Mouse (Mus musculus) cerebellum, postnatal 14 days (tissue): ENCODE data around the gene Upf1.
A peak's percentile ranks its signal among the peaks of the same experiment; 100 is the strongest.

Source experiments
- DNase-seq, 2 experiments: peaks; one replicate each; pipeline ENCODE4 v3.0.0; 2021; ENCODE audit warnings: mixed read lengths in 2 of 2

Gene Upf1

DNA sequence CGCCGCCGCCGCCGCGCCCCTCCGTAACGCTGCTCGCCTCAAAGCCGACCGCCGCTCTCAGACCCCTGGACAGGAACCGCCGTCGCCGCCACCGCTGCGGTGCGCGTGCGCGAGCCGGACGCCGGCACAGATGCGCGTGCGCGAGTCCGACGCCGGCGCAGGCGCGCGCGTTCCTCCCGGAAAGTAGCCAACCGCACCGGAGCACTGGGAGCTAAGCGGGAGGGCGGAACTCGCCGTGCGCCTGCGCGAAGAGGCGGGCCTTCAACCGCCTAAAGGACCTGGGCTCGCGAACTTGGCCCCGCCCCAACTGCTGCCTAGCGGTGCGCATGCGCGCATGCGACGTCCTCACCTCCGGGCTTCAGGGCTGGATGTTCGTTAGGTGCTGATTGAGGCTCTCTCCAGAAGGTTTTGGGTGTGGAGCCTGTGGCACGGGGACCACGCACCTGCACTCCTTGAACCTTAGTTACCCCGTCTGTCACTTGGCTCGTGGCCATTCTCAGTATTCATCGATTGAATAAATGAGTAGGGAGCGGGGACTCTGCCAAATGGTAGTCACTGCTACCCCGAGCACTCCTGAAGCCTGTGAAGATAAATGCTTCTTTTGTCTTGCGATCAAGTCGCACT is at the start of gene Upf1:
Gene Upf1, minus strand, starts transcription at position 85 of the 624 bp plus-strand sequence.
- DNase-seq, result peak; percentile 100

DNA sequence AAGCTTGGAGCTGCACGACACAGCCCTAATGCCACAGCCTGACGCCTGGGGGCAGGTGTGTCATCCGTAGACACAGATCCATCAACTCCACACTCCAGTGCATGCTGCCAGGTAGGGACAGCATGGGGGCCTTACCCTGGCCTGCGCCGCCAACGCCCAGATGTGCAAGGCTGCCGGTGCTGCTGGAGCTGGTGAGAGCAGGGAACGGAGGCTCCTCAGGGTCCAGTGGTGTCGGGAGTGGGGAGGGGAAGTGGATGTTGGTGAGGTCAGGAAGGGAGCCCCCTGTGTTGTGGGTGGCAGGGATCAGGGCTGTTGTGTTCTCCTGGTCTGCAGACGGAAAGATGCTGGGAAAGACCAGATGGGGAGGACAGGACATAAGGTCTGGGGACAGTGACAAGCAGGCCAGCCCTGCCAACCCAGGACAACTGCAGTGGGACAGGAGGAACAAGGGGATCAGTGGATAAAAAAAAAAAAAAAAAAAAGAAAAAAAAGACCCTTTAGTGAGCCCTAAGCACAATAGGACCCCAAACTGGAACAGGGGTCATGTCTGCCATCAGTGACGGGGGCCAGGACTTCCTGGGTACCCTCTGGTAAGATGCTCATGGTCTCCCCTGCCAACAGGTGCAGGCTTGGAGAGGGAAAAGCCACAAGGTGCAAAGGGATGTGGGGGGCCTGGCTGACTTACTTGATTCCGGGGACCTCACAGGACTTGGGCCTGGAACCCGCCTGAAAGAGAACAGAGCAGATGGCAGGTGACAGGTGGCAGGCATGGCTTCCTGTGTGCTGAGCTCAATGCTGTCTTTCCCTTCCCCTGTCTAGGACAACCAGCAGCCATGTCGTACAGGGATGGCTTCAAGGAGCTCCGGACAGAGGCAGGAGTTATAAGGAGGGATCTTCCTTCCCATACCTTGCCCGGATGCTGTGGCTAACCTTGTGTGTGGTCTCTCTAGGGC is 44.8 kb upstream of the Upf1 start:
- DNase-seq, result peak; percentile 81 to 91

DNA sequence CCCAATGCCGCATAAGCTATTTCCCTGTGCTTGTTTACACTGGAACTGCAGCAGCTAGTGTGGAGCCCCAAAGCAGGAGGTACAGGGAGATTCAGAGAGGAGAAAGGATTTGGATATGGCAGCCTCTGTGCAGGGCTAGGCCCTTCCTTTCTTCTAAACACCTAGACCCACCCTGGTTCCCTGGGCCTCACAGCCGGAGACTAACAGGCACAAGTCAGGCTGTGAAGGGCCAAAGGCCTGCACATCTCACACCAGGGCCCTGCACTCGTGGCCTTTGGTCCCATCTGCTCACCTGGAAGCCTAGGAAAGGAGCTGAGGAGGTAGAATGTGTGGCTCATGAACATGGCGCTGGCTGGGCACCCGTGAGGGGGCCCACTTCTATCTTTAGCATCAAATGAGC is 43.1 kb upstream of the Upf1 start:
- no peak for DNase-seq

DNA sequence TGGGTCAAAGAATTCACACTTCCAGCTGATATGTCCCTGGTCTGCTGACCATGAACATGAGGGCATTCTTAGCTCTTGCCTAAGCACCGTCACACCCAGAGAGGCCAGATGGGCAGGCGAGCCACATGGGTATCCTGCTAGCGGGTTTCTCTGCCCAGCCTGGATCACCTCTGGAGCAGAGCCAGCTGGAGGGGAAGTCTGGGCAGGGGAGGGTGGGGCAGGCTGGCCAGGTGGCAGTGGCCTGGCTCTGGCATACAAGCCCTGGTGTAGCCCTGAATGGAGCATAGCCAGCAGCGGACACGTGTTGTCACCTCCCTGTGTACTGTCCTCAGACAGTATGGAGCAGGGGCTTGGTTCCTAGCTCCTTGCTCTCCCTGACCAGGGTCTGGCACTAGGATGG is 42.6 kb upstream of the Upf1 start:
- peak; percentile 96 to 98 for DNase-seq

DNA sequence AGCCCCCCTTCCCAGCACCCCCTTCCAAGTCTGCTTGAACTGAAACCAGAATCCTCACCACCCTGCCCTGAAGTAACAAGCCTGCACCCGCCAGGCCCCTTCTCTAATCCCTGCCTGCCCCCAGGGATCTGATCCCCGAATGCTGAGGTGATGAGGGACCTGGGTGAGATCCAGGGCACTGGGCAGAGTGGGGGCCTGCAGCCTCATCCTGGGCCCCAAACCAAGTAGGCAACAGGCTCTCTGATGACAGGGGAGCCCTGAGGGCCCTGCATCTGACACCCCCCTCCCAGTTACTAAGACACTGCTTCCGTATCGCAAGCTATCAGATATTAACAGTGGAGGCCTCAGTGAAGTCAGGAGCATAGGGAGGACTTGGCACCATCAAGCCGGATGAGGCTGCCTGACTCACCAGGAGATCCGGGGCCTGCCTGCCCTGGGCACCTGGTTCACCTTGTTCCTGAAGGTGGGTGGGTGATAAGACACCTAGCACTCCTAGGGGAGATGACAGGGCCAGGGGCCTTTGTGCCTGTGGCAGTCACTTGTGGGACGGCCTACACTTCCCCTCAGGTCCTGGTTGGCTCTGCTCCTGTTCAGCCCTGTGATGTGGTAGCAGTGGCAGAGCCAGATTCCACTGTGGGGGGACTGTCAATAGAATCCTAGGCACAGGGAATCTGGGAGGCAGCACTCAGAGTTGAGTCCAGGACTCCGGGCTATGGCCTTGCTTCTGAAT is 41.4 kb upstream of the Upf1 start:
- peak in 1 of 2 experiments; percentile 50 for DNase-seq

DNA sequence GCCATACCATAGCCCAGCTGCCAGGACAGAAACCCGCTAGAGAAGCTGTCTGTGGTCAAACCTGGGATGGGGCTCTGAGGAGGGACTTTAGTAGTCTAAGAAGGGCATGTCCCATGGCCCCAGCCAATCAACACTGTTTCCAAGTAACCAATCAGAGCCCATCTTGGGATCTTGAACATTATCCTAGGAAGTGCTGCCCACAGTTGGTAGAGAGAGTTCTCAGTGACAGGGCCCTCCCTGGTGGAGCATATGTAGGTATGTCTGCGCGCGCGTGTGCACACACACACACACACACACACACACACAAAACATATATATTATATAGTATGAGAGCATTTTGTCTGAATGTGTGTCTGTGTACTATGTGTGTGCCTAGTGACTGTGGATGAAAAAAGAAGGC is 40.0 kb upstream of the Upf1 start:
- no peak for DNase-seq

DNA sequence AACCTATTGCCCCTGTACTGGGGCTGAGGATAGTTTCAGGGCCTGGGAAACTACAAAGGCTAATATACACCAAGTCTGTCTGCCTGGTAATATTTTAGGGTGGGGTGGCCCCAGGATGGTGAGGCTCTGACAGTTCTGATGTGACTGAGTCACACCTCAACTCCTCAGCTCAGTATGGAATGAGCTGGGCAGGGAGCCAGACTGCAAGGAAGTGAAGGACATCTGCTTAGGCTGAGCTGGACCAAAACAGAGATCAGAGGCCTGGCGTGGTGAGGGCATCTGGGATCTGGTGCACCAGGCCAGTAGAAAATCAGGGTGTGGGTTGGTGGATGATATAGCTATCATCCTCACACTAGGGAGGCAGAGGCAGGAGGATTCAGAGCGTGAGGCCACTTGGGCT is 36.6 kb upstream of the Upf1 start:
- peak in 1 of 2 experiments; percentile 57 for DNase-seq

DNA sequence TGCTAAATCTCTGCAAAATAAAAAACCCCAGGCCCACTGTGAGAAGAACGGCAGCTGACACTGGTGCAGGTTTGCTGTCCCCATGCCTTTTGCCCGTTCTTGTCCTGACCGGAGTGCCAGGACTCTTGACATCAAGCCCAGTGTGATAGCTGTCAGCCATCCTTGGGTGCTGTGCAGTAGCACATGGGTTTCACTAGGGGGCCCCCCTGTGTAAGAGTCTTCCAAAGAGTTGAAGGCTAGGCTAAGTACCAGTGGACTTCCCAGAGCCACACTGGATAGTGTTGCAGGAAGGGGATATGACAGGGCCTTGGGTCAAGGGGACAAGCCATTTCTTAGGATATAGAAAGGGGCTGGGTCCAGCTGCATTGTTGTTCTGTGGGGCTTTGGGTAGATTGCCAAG is 30.2 kb upstream of the Upf1 start:
- peak; percentile 87 for DNase-seq

DNA sequence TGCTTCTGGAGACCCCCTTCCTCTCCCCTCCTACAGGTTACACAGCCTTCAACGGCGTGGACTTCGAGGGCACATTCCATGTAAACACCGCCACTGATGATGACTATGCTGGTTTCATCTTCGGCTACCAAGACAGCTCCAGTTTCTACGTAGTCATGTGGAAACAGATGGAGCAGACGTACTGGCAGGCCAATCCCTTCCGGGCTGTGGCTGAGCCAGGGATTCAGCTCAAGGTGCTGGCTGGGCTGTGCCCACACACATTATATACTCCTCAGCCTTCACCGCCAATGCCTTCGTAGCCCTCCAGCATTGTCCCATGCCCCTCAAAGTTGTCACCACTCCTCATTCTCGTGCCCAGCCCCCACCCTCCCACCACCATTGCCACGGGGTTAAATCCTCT is 27.0 kb upstream of the Upf1 start:
- peak; percentile 55 for DNase-seq

DNA sequence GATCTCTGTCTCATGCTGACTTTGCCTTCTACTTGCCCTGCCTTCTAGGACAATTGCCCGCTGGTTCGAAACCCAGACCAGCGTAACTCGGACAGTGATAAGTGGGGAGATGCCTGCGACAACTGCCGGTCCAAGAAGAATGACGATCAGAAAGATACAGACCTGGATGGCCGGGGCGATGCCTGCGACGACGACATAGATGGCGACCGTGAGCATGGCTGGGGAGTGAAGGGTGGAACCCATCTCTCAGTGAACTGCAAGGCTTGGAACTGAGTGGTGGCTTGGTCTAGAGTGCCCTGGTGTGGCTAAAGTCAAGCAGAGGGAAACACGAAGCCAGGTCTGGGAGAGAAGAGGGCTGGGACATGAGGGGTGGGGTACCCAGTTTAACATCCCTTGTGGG is 24.0 kb upstream of the Upf1 start:
- peak; percentile 33 to 42 for DNase-seq

DNA sequence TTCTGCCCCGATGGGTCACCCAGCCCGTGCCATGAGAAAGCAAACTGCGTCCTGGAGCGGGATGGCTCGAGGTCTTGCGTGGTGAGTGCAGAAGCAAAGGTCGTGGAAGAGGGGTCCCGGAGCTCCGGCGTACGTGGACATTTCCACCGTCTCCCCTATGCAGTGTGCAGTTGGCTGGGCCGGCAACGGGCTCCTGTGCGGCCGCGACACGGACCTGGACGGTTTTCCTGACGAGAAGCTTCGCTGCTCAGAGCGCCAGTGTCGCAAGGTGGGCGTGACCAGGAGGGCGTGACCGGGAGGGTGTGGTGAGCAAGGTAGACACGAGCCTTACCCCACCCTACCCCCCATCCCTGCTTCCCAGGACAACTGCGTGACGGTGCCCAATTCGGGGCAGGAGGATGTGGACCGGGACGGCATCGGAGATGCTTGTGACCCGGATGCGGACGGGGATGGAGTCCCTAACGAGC is 23.2 kb upstream of the Upf1 start:
- DNase-seq, result peak in 1 of 2 experiments; percentile 12

DNA sequence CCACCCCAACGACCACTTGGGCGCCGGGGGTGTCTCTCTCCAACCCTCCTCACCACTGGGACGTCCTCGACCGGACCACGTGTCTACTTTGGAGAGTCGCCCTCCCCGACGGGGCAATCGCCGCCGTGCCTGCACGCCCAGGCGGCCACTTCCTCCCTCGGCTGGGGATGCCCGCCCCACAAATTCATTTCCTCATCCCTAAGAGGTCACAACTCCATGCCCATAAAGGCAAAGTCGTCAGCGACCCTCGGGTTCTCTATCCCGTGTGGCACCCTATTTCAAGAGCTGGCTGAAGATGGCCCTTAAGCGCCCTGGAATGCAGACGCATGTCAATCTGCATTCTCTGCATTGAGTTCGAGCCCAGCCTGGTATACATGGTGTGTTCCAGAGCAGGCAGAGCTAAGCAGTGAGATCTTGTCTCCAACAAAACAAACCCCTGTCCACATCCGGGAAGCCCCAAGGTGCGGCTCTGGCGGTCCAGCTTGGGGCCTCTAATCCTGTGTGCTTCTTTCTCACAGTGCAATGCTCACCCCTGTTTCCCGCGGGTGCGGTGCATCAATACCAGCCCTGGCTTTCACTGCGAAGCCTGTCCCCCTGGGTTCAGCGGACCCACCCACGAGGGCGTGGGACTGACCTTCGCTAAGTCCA is 22.3 kb upstream of the Upf1 start:
- DNase-seq, result peak in 1 of 2 experiments; percentile 13

DNA sequence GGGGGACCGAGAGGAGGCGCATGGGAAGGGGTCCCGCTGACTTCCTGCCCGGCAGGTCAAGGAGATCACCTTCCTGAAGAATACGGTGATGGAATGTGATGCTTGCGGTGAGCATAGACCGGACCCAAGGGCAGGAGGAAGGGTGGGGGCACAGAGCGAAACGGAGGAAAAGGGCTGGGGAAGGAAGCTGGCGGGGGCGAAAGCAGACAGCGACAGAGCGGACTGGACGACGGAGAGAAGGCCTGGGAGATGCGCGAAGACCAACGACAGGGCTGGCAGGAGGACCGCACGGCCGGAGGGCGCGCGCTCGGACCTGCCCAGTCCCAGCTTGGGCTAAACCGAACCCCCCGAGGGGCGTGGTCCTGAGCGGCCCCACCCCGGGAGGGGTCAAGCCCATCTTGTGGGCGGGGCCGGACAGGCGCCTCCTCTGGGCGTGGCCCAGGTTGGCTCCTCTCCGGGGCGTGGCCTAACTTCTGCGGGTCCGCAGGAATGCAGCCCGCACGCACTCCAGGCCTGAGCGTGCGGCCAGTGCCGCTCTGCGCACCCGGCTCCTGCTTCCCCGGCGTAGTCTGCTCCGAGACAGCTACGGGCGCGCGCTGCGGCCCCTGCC is 21.3 kb upstream of the Upf1 start:
- peak; percentile 74 to 81 for DNase-seq

DNA sequence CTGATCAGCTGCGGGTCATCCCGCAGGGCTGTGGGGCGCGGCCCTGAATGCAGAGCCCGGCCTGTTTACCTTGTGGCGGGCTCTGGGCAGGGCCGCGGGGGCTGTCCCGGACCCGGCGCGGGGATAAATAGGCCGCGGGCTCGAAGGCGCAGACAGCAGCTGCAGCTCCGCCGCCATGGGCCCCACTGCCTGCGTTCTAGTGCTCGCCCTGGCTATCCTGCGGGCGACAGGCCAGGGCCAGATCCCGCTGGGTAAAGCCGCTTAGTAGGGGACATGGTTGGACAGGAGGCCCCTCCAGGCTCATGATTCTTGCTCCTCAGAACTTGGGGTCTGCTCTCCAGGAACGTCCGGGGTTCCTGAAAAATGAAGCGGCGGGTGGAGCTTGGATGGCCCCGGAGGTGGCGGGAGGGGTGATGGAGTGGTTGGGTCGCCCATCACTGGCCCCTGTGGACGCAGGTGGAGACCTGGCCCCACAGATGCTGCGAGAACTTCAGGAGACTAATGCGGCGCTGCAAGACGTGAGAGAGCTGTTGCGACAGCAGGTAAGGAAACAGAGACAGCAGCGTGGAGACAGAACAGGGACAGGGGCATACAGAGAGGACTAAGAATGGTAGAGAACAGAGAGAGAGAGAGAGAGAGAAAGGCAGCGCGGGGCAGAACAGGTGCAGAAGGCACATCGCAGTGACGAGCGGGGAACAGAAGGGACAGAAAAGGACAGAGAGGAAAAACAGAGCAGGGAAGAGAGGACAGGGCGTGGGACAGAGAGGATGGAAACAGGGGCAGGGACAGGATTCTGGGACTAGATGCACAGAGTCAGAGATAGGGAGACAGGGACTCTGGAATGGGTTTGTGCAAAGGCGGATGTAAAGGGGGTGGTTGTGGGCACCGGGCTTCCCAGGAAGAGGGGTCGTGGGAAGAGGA is 20.6 kb upstream of the Upf1 start, which contains the start of gene Comp:
Gene Comp, plus strand, starts transcription at position 162 of the 921 bp plus-strand sequence.
- peak in 1 of 2 experiments; percentile 22 for DNase-seq

DNA sequence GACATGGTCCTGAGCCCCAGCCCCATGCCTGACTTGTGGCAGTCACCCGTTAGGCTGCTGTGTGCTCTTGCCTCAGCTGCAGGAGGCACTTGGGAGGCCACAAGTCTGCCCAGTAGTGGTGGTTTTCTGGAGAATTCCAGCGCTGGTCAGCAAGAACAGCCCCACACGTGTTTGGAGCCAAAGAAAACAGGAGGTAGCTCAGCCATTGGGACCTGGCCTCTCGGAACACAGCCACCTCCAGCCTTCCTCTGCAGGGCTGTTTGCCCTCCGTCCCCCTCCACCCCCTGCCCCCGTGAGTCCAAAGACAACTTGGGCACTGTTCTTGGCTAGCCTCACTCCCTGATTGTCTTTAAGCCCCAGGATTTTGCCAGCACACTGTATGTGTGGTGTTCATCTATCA is 18.9 kb upstream of the Upf1 start:
- DNase-seq, result no peak

DNA sequence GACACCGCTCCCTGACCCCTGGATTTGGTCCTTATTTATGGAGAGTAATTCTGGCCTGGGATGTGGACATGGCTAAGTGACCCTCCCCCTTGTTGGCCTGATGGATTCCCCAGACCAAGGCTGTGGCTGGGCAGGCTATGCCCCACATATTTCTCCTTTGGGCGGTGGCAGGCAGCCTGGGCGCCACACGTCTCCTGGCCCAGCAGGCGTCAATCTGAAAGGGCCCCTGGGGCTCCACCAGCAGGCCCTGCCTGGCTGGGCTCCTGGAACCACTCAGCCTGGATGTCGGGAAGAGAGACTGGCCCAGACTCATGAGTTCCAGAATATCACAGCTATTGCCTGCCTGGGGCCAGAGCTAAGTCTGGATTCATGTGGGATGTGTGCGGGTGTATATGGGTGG is 17.4 kb upstream of the Upf1 start:
- DNase-seq, result no peak

DNA sequence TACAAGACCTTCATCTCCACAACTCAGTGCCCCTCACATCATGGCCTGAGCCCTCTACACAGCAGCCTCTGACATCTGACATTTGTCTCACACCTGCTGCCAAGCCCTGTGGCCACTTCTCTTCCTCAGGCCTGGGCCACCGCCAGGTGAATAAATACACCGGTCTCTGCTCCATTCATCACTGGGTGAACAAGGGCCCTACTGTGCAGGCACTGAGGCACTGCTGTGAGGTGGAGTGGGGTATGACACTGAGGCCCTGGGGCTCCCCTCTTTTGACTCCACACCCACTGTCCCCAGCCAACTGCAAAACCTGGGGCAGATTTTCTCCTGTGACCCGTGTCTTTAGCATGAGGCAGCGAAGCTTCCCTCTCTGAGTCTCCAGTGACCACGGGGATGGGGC is 13.5 kb upstream of the Upf1 start:
- DNase-seq, result no peak

DNA sequence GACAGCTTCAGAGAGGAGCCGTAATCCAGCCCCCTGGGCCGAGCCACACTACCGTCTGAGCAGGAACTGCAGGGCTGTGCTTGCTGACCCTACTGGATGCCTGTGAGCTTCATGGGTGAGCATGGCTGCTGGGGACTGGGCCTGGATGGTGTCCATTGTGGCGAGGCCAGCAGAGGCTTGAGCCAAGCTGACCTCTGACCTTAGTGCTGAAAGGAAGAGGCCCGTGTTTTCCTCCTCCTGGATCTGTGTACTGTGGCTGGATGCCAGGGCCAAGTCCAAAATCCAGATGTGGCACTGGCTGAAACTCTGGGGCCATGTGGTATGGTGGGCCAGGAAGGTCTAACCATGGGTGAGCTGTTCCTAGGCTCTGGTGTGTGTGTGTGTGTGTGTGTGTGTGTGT is 11.0 kb upstream of the Upf1 start:
- no peak for DNase-seq

DNA sequence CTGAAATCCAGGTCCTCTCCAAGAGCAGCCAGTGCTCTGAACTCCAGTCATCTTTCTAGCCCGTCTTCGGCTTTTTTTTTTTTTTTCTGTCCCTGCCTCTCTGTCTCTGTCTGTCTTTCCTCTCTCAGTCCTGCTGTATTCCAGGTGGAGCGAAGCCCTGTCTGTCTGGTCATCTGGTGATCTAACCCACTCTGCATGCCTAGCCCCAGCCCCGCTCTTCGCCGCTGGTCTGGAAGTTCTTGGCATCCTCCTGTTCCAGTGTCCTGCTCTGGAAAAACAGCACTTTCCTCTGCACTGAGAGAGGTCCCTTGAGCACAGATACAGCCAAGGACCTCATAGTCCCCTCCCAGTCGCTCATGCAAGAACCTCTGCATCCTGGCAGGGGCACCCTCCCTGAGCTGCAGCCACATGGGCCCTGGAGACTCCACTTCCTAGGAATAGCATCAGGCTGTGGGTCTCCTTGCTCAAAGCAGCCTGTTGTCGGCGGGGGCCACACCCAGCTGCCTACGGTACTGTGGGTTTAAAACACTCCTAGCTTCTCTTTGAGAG is 8.5 kb upstream of the Upf1 start:
- no peak for DNase-seq

DNA sequence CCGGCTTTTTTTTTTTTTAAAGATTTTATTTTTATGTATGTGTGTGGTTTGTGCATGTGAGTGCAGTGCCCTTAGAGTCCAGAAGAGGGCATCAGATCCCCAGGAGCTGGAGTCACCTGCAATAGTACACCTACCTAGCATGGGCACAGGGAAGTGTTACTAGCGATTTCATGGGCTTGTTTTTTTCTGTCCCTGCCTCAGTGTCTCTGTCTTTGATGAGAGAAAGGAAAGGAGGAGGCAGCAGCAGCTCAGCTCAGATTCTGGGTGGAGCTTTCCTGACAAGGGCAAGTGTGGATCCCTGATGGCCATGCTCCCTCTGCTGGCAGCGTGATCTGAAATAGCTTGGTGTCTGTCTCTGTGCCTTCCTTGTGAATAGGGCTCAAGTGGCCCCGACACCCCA is 7.7 kb upstream of the Upf1 start:
- DNase-seq, result peak; percentile 42 to 62

DNA sequence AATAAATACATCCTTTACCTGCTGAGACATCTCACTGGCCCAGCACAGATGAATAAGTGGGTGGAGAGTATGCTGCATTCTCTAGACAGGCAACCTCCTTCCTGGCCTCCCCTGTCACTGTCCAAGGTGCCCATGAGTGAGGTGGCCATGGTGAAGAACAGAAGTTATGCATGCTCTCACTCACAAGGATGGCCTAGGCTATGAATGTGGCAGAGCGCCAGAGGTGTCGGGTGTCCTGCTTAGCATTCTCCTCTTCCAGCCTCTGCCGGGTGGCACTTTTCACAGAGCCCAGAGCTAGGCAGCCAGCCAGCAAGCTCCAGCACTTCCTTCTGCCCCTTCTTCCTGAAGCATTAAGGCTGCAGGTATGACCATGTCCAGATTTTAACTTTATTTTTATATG is 6.3 kb upstream of the Upf1 start:
- peak; percentile 37 to 60 for DNase-seq
